Mouse (Mus musculus) forebrain, embryonic 10.5 days (tissue): ENCODE measurements around the gene Rasl11b. TPM values are rescaled to one million over a fixed set of nuclear protein-coding genes. Genes with fewer than 3 reads are reported as not detected.
A peak's percentile ranks its signal among the peaks of the same experiment; 100 is the strongest.

Source experiments
- DNase-seq: peaks from one replicate; pipeline ENCODE4 v3.0.0-alpha.2; 2017; ENCODE audit warnings: low spot score; ENCODE audit errors: extremely low spot score
- H3K27ac ChIP-seq: fragments of 300-500 bp; sonication (generic); 2 replicates; pipeline ENCODE4 v1.5.1; 2016; ENCODE audit warnings: mild to moderate bottlenecking
- H3K27me3 ChIP-seq: fragments of 300-500 bp; sonication (generic); 2 replicates; pipeline ENCODE4 v1.6.1; 2016; ENCODE audit warnings: mild to moderate bottlenecking; ENCODE audit not compliant: poor library complexity, severe bottlenecking
- H3K36me3 ChIP-seq: fragments of 300-500 bp; sonication (generic); replicated peaks from 2 replicates; pipeline ENCODE4 v1.6.1; 2016; ENCODE audit warnings: mild to moderate bottlenecking, moderate library complexity
- H3K4me1 ChIP-seq: fragments of 300-500 bp; sonication (generic); 2 replicates; pipeline ENCODE4 v1.6.1; 2016
- H3K4me3 ChIP-seq: fragments of 300-500 bp; sonication (generic); 2 replicates; pipeline ENCODE4 v1.5.1; 2016; ENCODE audit warnings: mild to moderate bottlenecking, moderate library complexity
- H3K9me3 ChIP-seq: fragments of 300-500 bp; sonication (generic); 2 replicates; pipeline ENCODE4 v1.6.1; 2016; ENCODE audit warnings: mild to moderate bottlenecking, moderate library complexity
- WGBS: fragments of 180-500 bp; shearing (Covaris S2); methylation state at CpG from one replicate; pipeline ENCODE4 v1.1.7; 2016; 5-methylcytosine and 5-hydroxymethylcytosine counted together
- polyA plus RNA-seq: library from polyadenylated mRNA; unstranded; fragments of >200 nt; fragmentation: Nextera tagmentation; extraction: Ambion mirVana; gene quantifications from 2 replicates; pipeline ENCODE4 v1.2.1, GENCODE M21; 2016

Gene Rasl11b
- polyA plus RNA-seq, 1 experiment from 2014 or later, result 27.5 TPM

- Histone ChIP-seq H3K9me3 (no peaks in the 10 kb centered on the region), H3K27me3 (peaks cover 53% of the 10 kb centered on the region), H3K4me1 (peaks cover 42% of the 10 kb centered on the region), H3K27ac (peak overlapping the region; percentile 51; the same call in 1 of the 2 replicates), H3K36me3 (no peaks in the 10 kb centered on the region), H3K4me3 (no peak overlapping the region)
- WGBS, result 34% methylated on average over 9 of the region's 9 CpGs
- DNase-seq, result no peak
Observed at GRCm38 (mm10) chr5:74190161-74190491, 5.0 kb upstream of the Rasl11b start.

- no peak overlapping the region for H3K27ac ChIP-seq
- no peaks in the 10 kb centered on the region for H3K36me3 ChIP-seq
- 58% methylated on average over 5 of the region's 5 CpGs for whole genome bisulfite sequencing
- no peaks in the 10 kb centered on the region for H3K9me3 ChIP-seq
- no peak for DNase-seq
- no peak overlapping the region for H3K4me3 ChIP-seq
- peaks cover 50% of the 10 kb centered on the region for H3K4me1 ChIP-seq
- H3K27me3 ChIP-seq, result peaks cover 53% of the 10 kb centered on the region
Observed at GRCm38 (mm10) chr5:74190911-74191310, 4.2 kb upstream of the Rasl11b start.

- Histone ChIP-seq H3K4me3 (no peak overlapping the region), H3K27ac (no peak overlapping the region), H3K4me1 (peaks cover 70% of the 10 kb centered on the region), H3K36me3 (peaks cover 11% of the 10 kb centered on the region), H3K27me3 (peaks cover 53% of the 10 kb centered on the region), H3K9me3 (no peaks in the 10 kb centered on the region)
- WGBS, result 72% methylated on average over 2 of the region's 2 CpGs
- no peak for DNase-seq
Observed at GRCm38 (mm10) chr5:74193008-74193407, 2.1 kb upstream of the Rasl11b start.

GRCm38 (mm10) chr5:74193626-74194025 lies 1.5 kb upstream of the Rasl11b start:
- Histone ChIP-seq H3K4me3 (no peak overlapping the region), H3K9me3 (no peaks in the 10 kb centered on the region), H3K36me3 (peaks cover 17% of the 10 kb centered on the region), H3K27ac (no peak overlapping the region), H3K27me3 (peaks cover 53% of the 10 kb centered on the region), H3K4me1 (peaks cover 74% of the 10 kb centered on the region)
- WGBS, result 48% methylated on average over 7 of the region's 7 CpGs
- DNase-seq, result no peak

GRCm38 (mm10) chr5:74194027-74194840 lies 852 bp upstream of the Rasl11b start:
- peaks cover 51% of the 10 kb centered on the region for H3K27me3 ChIP-seq
- H3K27ac ChIP-seq, result peak overlapping the region; percentile 93
- H3K4me3 ChIP-seq, result peak overlapping the region; percentile 93
- 25% methylated on average over 16 of the region's 16 CpGs for WGBS
- DNase-seq, result no peak
- no peaks in the 10 kb centered on the region for H3K9me3 ChIP-seq
- H3K36me3 ChIP-seq, result peaks cover 23% of the 10 kb centered on the region
- H3K4me1 ChIP-seq, result peaks cover 70% of the 10 kb centered on the region

- no peaks in the 10 kb centered on the region for H3K9me3 ChIP-seq
- H3K4me3 ChIP-seq, result peak overlapping the region; percentile 93
- WGBS, result under 1% methylated on average over 27 of the region's 27 CpGs
- peaks cover 65% of the 10 kb centered on the region for H3K4me1 ChIP-seq
- H3K27me3 ChIP-seq, result peaks cover 36% of the 10 kb centered on the region
- peak overlapping the region; percentile 93 for H3K27ac ChIP-seq
- H3K36me3 ChIP-seq, result peaks cover 37% of the 10 kb centered on the region
- DNase-seq, result peak; percentile 61
Observed at GRCm38 (mm10) chr5:74195614-74196306, 674 bp downstream of the Rasl11b start.

- Histone ChIP-seq H3K4me3 (peak overlapping the region; percentile 93), H3K27ac (peak overlapping the region; percentile 93), H3K4me1 (peaks cover 70% of the 10 kb centered on the region), H3K9me3 (no peaks in the 10 kb centered on the region), H3K27me3 (peaks cover 31% of the 10 kb centered on the region), H3K36me3 (peaks cover 37% of the 10 kb centered on the region)
- 1% methylated on average over 3 of the region's 4 CpGs for WGBS
- no peak for DNase-seq
Observed at GRCm38 (mm10) chr5:74196307-74196618, 1.2 kb downstream of the Rasl11b start.

- Histone ChIP-seq H3K36me3 (peaks cover 37% of the 10 kb centered on the region), H3K4me3 (0 out of 2 replicates have a peak overlapping the region, but pooled peaks have one; percentile 18), H3K9me3 (no peaks in the 10 kb centered on the region), H3K4me1 (peaks cover 79% of the 10 kb centered on the region), H3K27ac (no peak overlapping the region), H3K27me3 (peaks cover 18% of the 10 kb centered on the region)
- no peak for DNase-seq
- whole genome bisulfite sequencing, result 92% methylated on average over 22 of the region's 22 CpGs
Observed at GRCm38 (mm10) chr5:74197541-74198330, 2.6 kb downstream of the Rasl11b start.

GRCm38 (mm10) chr5:74198446-74198845 lies 3.4 kb downstream of the Rasl11b start:
- Histone ChIP-seq H3K27me3 (peaks cover 10% of the 10 kb centered on the region), H3K4me1 (peaks cover 75% of the 10 kb centered on the region), H3K4me3 (no peak overlapping the region), H3K27ac (no peak overlapping the region), H3K9me3 (no peaks in the 10 kb centered on the region), H3K36me3 (peaks cover 37% of the 10 kb centered on the region)
- WGBS, result 87% methylated on average over 11 of the region's 11 CpGs
- DNase-seq, result no peak

GRCm38 (mm10) chr5:74199793-74200192 lies 4.7 kb downstream of the Rasl11b start:
- Histone ChIP-seq H3K36me3 (peaks cover 37% of the 10 kb centered on the region), H3K27me3 (no peaks in the 10 kb centered on the region), H3K4me3 (no peak overlapping the region), H3K27ac (no peak overlapping the region), H3K9me3 (no peaks in the 10 kb centered on the region), H3K4me1 (peaks cover 61% of the 10 kb centered on the region)
- DNase-seq, result no peak
- WGBS, result 91% methylated on average over 13 of the region's 13 CpGs

- H3K9me3 ChIP-seq, result no peaks in the 10 kb centered on the region
- DNase-seq, result no peak
- H3K27me3 ChIP-seq, result no peaks in the 10 kb centered on the region
- 90% methylated on average over 8 of the region's 8 CpGs for WGBS
- H3K4me1 ChIP-seq, result peaks cover 60% of the 10 kb centered on the region
- peaks cover 37% of the 10 kb centered on the region for H3K36me3 ChIP-seq
- H3K4me3 ChIP-seq, result no peak overlapping the region
- H3K27ac ChIP-seq, result no peak overlapping the region
Observed at GRCm38 (mm10) chr5:74200481-74200880, 5.4 kb downstream of the Rasl11b start.

GRCm38 (mm10) chr5:74201570-74202357 lies 6.7 kb downstream of the Rasl11b start:
- Histone ChIP-seq H3K4me3 (no peak overlapping the region), H3K27me3 (no peaks in the 10 kb centered on the region), H3K36me3 (peaks cover 37% of the 10 kb centered on the region), H3K9me3 (no peaks in the 10 kb centered on the region), H3K4me1 (peaks cover 57% of the 10 kb centered on the region), H3K27ac (peak overlapping the region; percentile 57)
- DNase-seq, result peak; percentile 30
- WGBS, result 69% methylated on average over 10 of the region's 10 CpGs
